21 mouse cellular contexts compared by ENCODE assay signal in genomic region chr5:89784635-89785034, GRCm38 (mm10).
DNase-seq lines count a peak whose midpoint lies in the region; TF ChIP-seq lines count a peak whose summit lies in the region.
"Had no signal": no experiment of that assay in that cellular context is flagged by ENCODE, and none has a peak within 500 bp of the region (broad histone marks: within the 10 kb centered on the region; RNA-seq: fewer than 3 reads in every experiment).

No protein-coding gene starts in this region.

- no peaks in the 10 kb centered on the region for H3K27me3 ChIP-seq in kidney, adult 2 months (replicated peaks; ENCODE audit: control insufficient read depth, insufficient read depth, low read length)
- H3K27me3 ChIP-seq: megakaryocyte, embryonic 14.5 days had no signal

- no peaks in the 10 kb centered on the region for H3K4me1 ChIP-seq in kidney, adult 2 months (ENCODE audit: control insufficient read depth, insufficient read depth, low read length)
- H3K4me1 ChIP-seq: limb, embryonic 10.5 days had no signal

- H3K27ac ChIP-seq in kidney, adult 2 months (ENCODE audit: insufficient read depth, low read depth, low read length), result no peak overlapping the region
- H3K27ac ChIP-seq in left cerebral cortex, adult 2 months, result no peak overlapping the region
- H3K27ac ChIP-seq: gastrocnemius, adult 2 months; limb, embryonic 10.5 days had no signal

- no peaks in the 10 kb centered on the region for H3K36me3 ChIP-seq in kidney, adult 2 months (ENCODE audit: control insufficient read depth, insufficient read depth, low read length)
- H3K36me3 ChIP-seq: limb, embryonic 10.5 days had no signal

- WGBS in kidney, adult 2 months, result 91% methylated on average over 5 of the region's 5 CpGs

- DNase-seq in embryo, embryonic 10.5 days (ENCODE audit: low spot score), result peak; percentile 10
- DNase-seq in embryo, embryonic 11 days, result no peak
- DNase-seq in retina, postnatal 1 day, result peak; percentile 3
- DNase-seq in retina, embryonic 14.5 days (ENCODE audit: low spot score), result no peak
- peak; percentile 9 for DNase-seq in mesoderm, embryonic 11.5 days (ENCODE audit: low read depth, low spot score)
- DNase-seq in right cerebral cortex, postnatal 4 days, result no peak
- no peak for DNase-seq in kidney, adult 2 months
- no peak for DNase-seq in left cerebral cortex, adult 2 months (ENCODE audit: extremely low spot score in 1 of 2, low spot score in 2 of 2)
- DNase-seq: adrenal gland, postnatal 10 days; cerebellum, adult 11 months; cerebellum, postnatal 14 days; gastrocnemius, adult 2 months; heart, postnatal 14 days; kidney, adult 9 months; kidney, postnatal 36 days; lung, adult 18-20 months; lung, postnatal 14 days; right cerebral cortex, adult 18-20 months; thymus, postnatal 14 days had no signal

- no peak for TF ChIP-seq CTCF in kidney, adult 2 months (conservative IDR thresholded peaks at IDR 0.05; ENCODE audit: insufficient read depth, insufficient read length, low read depth, low read length)
- TF ChIP-seq CTCF in left cerebral cortex, adult 2 months (IDR thresholded peaks at IDR 0.05), result no peak

- intact Hi-C loops in left cerebral cortex, adult 2 months (cut with DNase I), result no loop called here

- no peak for TF ChIP-seq POLR2A in kidney, adult 2 months (IDR thresholded peaks at IDR 0.05; ENCODE audit: low read depth, low read length)

- no peak overlapping the region for H3K4me3 ChIP-seq in kidney, adult 2 months (ENCODE audit: insufficient read depth, low read depth, low read length)
- H3K4me3 ChIP-seq in left cerebral cortex, adult 2 months, result no peak overlapping the region
- H3K4me3 ChIP-seq: gastrocnemius, adult 2 months; limb, embryonic 10.5 days; megakaryocyte, embryonic 14.5 days had no signal

Comparison
In these comparisons a context has a peak if more than half of its experiments do, and no peak if none do; other contexts are left out.
1. DNase-seq: peak in embryo, embryonic 10.5 days (single experiment), retina, postnatal 1 day (single experiment) and mesoderm, embryonic 11.5 days (single experiment); none in embryo, embryonic 11 days (single experiment), retina, embryonic 14.5 days (single experiment), right cerebral cortex, postnatal 4 days (single experiment), kidney, adult 2 months (single experiment) and left cerebral cortex, adult 2 months (0 of 2).